Mouse (Mus musculus) gastrocnemius, adult 8-10 months (tissue): ENCODE results near the gene Gm21083. TPM values are rescaled to one million over a fixed set of nuclear protein-coding genes. Genes with fewer than 3 reads are reported as not detected.
"Not testable (repeated sequence)": the region's sequence is repeated elsewhere in the genome, so short reads cannot be mapped to it uniquely, and the experiment has no call there.

Source experiments
- DNase-seq, 2 experiments: peaks; one replicate each; pipeline ENCODE4 v3.0.0; 2022; ENCODE audit warnings: low spot score in 2 of 2
- total RNA-seq, 4 experiments: library from RNA; stranded (reverse); gene quantifications; 2 replicates each; pipeline ENCODE4 v1.2.4; 2022

Gm21083 gene
- total RNA-seq, 4 experiments from 2014 or later, result not detected

DNA sequence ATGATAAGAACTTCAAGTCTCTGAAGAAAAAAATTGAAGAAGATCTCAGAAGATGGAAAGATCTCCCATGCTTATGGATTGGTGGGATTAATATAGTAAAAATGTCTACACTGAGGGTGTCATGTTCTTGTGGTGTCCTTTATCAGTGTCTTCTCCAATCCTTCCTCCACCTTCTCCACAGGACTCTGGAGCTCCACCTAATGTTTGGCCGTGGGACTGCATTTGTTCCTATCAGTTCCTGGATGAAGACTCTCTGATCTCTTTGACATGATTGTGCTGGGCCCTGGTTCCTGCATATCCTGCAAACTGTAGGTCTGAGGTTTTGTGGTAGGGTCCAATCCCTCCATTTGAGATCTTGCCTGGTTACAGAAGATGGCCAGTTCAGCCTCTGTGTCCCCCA lies 51.0 kb downstream of the Gm21083 start:
- not testable (repeated sequence) for DNase-seq

DNA sequence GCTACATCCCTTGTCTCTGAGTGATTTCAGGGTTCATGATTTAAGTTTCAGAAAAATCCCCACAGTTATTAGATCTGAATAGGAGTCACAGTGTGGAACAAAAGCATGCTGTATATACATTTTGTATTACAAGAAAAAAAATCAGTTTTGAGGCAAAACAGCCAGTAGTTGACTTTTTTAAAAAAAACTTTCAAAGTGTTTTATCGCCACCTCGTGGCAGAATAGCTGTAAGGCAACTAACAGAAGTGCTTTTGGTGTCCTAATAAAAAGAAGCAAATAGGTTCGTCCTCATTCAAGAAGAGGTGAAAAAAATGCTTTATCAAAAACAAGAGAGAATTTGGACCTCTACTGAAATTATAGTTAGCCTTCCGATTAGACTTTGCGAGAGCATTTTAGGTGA lies 52.9 kb downstream of the Gm21083 start:
- DNase-seq, result not testable (repeated sequence)

Other genes with a start within 250 kb of the Gm21083 start
- not detected for gene Gm21149, start 100.8 kb upstream of the Gm21083 start, total RNA-seq
- not detected for gene Gm21190, start 48.1 kb upstream of the Gm21083 start, total RNA-seq
- gene Speer4d, start 41.7 kb downstream of the Gm21083 start, total RNA-seq, result not detected
- not detected for gene 4930572O03Rik, start 79.7 kb downstream of the Gm21083 start, total RNA-seq
- gene Speer4c, start 136.9 kb downstream of the Gm21083 start, total RNA-seq, result not detected